Mouse (Mus musculus): ENCODE measurements around the gene Phka2.

GRCm38 (mm10) chrX:160471257-160471786 lies 30.6 kb upstream of the Phka2 start:
- no peak for TF ChIP-seq CTCF (IDR thresholded peaks at IDR 0.05; ENCODE audit: low read depth, low read length)
- TF ChIP-seq POLR2A (IDR thresholded peaks at IDR 0.05; ENCODE audit: extremely low read depth, insufficient read depth, low read length) = no peak
